ENCODE assay signal across 8 mouse cellular contexts in genomic region chr14:24490468-24491265, GRCm38 (mm10). TPM values are rescaled to one million over a fixed set of nuclear protein-coding genes. Genes with fewer than 3 reads are reported as not detected.
DNase-seq lines count a peak whose midpoint lies in the region; ATAC-seq and TF ChIP-seq lines count a peak whose summit lies in the region.

No protein-coding gene starts in this region.

- no peak for TF ChIP-seq EP300 in lung, postnatal 0 days (IDR thresholded peaks at IDR 0.05)

- H3K4me2 ChIP-seq in lung, postnatal 0 days (replicated peaks; ENCODE audit: low read depth, low read length), result peak overlapping the region; percentile 60

- peak overlapping the region; percentile 97 for H3K4me3 ChIP-seq in hindbrain, embryonic 10.5 days
- H3K4me3 ChIP-seq in lung, postnatal 0 days (ENCODE audit: low read depth, low read length), result peak overlapping the region; percentile 58

- peak overlapping the region; percentile 66 for H3K9ac ChIP-seq in lung, postnatal 0 days (replicated peaks; ENCODE audit: low read depth)

- under 1% methylated on average over 64 of the region's 64 CpGs for WGBS in hindbrain, embryonic 10.5 days
- under 1% methylated on average over 61 of the region's 64 CpGs for WGBS in lung, postnatal 0 days

- peaks cover 48% of the 10 kb centered on the region for H3K4me1 ChIP-seq in hindbrain, embryonic 10.5 days (replicated peaks)
- H3K4me1 ChIP-seq in lung, postnatal 0 days (ENCODE audit: insufficient read depth, low read depth, low read length), result peaks cover 7% of the 10 kb centered on the region; the same call in 1 of the 2 replicates

- DNase-seq in MN1 (ENCODE audit: low spot score), result peak; percentile 91
- DNase-seq in cerebellum, adult 9-10 months, result peak; percentile 98
- DNase-seq in hindbrain, embryonic 10.5 days (ENCODE audit: low spot score), result peak; percentile 97
- peak; percentile 98 for DNase-seq in layer of hippocampus, adult 9-11 months
- DNase-seq in lung, postnatal 0 days (ENCODE audit: low spot score), result peak; percentile 97
- DNase-seq in ovary, postnatal 14 days (ENCODE audit: low spot score), result peak; percentile 96
- DNase-seq in thymus, postnatal 14 days, result peak; percentile 97

- TF ChIP-seq CTCF in lung, postnatal 0 days (IDR thresholded peaks at IDR 0.05), result no peak

- ATAC-seq in frontal cortex, adult (ENCODE audit: low TSS enrichment), result peak; percentile 92
- peak; percentile 96 for ATAC-seq in lung, postnatal 0 days

- no peaks in the 10 kb centered on the region for H3K27me3 ChIP-seq in hindbrain, embryonic 10.5 days (ENCODE audit: insufficient read depth, poor library complexity, severe bottlenecking)
- H3K27me3 ChIP-seq in lung, postnatal 0 days (replicated peaks; ENCODE audit: insufficient read depth, low read length), result no peaks in the 10 kb centered on the region

- peak overlapping the region; percentile 98 for H3K27ac ChIP-seq in hindbrain, embryonic 10.5 days
- peak overlapping the region; percentile 83 for H3K27ac ChIP-seq in lung, postnatal 0 days (ENCODE audit: low read length)

- H3K9me3 ChIP-seq in hindbrain, embryonic 10.5 days, result no peaks in the 10 kb centered on the region
- no peaks in the 10 kb centered on the region for H3K9me3 ChIP-seq in lung, postnatal 0 days (ENCODE audit: low read length)

- H3K36me3 ChIP-seq in hindbrain, embryonic 10.5 days, result peaks cover 38% of the 10 kb centered on the region
- peaks cover 19% of the 10 kb centered on the region for H3K36me3 ChIP-seq in lung, postnatal 0 days (ENCODE audit: insufficient read depth, low read length)

RNA-seq across cellular contexts. Expression of gene Rps24, which starts 3.7 kb away (rescaled TPM):
- 962 and 1,047 TPM in 2 replicates for polyA plus RNA-seq in hindbrain, embryonic 10.5 days (2016; fragmentation: Nextera tagmentation; extraction: Ambion mirVana)
- polyA plus RNA-seq in lung, postnatal 0 days (2015; fragmentation: Nextera tagmentation; extraction: Ambion mirVana), result 752 and 791 TPM in 2 replicates

RNA-seq across cellular contexts. Expression of gene Polr3a, which starts 3.8 kb away (rescaled TPM):
- 19.2 and 22.4 TPM in 2 replicates for polyA plus RNA-seq in hindbrain, embryonic 10.5 days (2016; fragmentation: Nextera tagmentation; extraction: Ambion mirVana)
- 8.4 and 10.1 TPM in 2 replicates for polyA plus RNA-seq in lung, postnatal 0 days (2015; fragmentation: Nextera tagmentation; extraction: Ambion mirVana)

Comparison
In these comparisons a context has a peak if more than half of its experiments do, and no peak if none do; other contexts are left out.
1. Peak in every context shown above with its lines: DNase-seq, ATAC-seq, H3K4me3 ChIP-seq and H3K27ac ChIP-seq.